Mouse (Mus musculus): ENCODE measurements around the gene Pla2r1. TPM values are rescaled to one million over a fixed set of nuclear protein-coding genes. Genes with fewer than 3 reads are reported as not detected.
A peak's percentile ranks its signal among the peaks of the same experiment; 100 is the strongest.

Pla2r1 gene
- total RNA-seq, 2 experiments from 2014 or later = 1.9 to 2.7 TPM

DNA sequence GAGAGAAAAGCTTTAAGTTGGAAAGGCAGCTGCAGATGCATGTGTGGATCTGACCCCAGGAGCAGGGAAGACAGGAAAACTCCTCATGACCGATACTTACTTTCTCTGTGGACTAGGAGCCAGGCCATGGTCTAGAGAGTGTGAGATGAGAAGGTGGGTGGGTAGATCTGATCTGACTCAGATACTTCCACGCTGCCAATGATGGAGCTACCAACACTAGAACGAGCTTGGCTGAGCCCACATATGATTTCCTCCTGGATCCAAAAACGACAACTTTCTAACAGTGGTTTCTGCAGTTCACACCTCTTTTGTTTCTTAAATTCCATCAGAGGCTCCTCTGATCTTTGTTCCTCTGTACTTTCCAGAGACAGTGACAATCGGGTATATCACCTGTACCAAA, 151.4 kb downstream of the Pla2r1 start:
- DNase-seq = no peak

DNA sequence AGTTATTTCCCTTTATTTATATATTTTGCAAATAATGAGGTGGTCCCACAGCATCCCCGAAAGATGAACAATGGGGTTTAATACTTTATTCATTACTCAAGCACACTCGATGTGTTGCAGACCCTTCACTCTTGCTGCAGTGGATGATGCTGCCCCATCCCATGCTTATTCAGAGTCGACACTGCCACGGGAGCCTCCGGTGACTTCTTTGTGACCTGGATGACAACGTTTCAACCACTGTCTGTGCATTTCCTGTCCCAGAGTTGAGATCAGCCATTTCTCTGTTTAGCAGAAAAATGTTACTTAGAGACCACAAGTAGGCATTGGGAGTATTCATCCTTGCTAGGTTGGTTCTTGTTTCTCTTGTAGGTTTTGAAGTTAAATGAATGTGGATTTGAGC, 159.3 kb downstream of the Pla2r1 start:
- no peak for DNase-seq

DNA sequence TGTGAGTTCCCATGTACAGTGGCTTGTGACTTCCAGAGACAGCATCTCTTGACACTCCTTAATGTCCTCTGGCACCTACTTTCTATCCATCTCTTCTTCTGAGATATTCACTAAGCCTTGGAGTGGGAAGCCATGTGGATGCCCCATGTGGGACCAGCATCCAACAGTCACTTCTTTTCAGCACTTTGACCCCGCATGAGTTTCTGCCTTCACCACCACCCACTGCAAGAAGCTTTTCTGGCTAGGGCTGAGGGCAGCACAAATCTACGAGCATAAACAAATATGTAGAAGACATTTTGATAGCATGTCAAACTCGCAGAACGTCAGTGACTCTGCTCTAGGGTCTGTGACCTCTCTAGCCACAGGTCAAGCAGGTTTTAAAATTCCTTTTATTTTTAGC, 160.8 kb downstream of the Pla2r1 start:
- DNase-seq = no peak

DNA sequence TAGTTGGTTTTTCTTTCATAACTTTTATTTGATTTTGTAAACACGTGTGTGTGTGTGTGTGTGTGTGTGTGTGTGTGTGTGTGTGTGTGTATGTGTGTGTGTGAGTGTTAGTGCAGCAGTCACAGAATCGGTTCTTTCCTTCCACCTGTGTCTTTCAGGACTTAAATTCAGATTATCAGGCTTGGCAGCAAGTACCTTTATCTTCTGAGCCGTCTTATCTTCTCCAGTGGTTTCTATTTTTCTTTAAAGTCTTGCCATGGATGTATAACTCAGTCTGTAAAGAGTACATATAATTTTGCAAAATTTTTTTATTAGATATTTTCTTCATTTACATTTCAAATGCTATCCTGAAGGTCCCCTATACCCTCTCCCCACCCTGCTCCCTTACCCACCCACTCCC, 165.7 kb downstream of the Pla2r1 start:
- DNase-seq = no peak

DNA sequence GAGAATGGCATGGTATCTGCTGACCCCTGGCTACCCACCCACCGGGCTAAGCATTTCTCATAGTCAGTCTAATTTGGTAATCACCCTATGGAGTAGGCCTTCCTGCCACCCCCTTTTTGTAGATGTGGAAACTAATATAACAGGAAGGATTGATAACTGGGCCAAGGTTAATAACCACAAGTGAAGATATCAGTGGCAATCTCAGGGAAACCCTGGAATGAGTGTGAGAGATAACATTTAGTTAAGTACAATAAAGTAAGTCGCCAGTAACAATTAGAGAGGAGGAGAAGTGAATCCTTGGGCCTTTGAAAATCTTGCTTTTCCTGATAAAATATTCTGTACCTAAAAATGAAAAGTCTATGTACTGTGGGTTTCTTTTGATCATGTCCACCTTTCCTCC, 166.3 kb downstream of the Pla2r1 start:
- no peak for DNase-seq

DNA sequence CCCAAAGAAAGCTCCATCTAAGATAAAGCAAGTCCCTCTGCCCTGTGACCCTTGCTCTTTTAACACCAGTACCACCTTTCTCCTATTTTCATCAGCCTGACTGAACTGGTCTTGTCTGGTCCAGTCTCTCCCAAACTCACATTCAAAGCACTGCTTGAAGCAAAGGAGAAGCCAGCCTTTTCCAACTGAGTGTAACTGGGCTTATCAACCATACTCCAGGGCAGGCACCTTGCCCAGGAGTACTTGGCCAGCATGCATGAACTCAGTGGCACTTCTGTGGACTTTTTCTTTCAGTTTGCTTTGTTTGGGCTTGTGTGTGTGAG, 168.4 kb downstream of the Pla2r1 start:
- peak; percentile 69 for DNase-seq

DNA sequence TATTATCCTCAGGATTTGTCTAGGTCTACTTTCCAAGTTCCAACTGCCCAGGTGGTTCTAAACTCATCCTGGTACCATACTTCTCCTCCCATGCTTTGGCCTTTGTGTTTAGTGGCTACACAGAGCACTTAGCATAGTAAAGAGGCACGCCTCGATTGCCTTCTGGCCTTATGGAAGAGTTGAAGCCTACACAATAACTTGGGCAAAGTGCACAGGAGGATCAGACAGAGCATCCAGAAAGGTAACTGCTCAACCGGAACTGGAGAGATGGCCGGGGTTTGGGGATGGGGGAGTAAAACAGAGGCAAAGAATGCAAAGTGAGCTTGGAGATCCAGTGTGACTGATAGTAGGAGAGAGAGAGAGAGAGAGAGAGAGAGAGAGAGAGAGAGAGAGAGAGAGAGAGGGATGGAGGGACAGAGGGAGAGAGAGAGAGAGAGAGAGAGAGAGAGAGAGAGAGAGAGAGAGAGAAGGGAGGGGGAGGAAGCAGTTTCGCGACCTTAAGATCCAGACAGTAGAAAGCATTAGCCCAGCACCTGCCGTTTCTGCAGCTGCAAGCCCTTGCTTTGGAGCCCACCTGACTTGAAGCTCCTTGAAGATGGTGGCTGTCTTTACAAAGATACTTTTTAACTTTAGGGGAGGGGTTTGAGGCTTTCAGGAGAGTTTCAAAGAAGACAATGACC, 168.9 kb downstream of the Pla2r1 start:
- DNase-seq = no peak

DNA sequence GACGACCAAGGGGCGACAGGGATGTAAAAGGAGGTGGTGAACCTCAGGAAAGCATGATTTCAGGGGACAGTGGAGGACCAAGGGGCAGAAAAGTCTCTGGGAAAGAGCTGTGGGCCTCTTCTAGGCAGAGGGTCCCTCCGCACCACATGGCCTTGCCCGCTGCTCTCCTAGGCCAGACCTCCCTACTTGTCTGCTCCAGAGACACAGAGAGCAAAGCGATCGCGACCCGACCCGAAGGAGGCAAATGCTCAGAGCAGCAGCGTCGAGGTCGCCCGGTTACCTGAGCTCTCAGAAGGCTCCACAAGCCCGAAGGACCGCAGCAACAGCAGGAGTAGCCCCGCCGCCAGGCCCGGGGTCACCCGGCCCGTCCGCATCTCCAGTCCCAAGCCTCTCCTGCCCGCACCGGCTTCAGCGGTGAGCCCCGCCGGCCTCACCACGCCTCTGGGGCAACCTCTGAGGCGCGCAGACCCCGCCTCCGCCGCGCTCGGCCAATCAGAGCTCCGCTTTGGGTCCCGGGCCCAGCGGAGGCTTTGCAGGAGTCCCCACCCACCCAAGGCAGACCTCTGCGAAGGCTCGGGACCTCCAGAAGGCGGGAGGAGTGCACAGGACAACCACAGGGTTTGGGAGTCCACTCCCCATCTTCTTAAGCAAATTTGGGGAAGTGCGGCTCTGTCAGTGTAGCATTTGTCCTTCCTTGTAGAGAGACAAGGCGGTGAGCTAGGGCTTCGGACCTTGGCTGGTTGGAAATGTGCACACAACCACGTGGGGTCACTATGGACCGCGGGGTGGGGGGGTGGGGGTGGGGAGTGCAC, 170.0 kb downstream of the Pla2r1 start, which contains the start of gene Ly75:
Gene Ly75 (minus strand): TSS at position 446 of the 812 bp plus-strand sequence.
- peak; percentile 86 for DNase-seq

DNA sequence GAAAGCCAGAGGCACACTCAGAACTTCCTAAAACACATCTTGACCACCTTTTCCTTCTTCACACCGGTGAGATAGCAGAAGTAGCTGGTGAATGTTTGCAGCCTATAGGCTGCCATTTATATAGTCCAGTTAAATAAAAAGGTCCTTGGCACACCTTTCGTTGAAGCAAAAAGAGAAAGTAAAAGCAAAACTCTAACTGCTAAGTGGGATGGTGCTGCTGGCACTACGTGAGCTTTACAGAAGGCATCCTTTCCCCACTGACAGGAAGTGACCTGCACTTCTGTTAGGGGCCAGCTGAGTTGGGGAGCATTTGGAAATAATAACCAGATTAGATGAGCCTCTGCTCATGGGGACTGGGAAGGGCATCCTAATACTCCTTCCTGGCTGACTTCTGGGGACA, 170.8 kb downstream of the Pla2r1 start:
- no peak for DNase-seq

DNA sequence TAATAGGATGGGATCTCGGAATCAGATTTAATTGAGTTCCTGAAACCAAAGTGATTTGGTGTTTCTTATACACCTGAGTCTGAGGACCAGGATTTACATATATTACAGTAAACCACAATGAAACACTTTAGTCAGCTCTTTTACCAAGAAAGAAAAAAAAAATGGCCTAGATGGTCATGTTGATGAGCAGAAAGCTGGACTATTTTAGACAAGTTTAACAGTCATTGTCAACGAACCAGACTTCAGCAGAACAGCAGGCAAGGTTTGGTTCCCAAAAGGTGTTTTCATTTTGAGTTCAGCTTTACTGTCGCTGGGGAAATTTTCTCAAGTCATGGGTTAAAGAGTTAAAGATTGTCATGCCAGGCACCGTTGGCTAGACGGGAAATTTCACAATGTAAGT, 175.8 kb downstream of the Pla2r1 start:
- no peak for DNase-seq

DNA sequence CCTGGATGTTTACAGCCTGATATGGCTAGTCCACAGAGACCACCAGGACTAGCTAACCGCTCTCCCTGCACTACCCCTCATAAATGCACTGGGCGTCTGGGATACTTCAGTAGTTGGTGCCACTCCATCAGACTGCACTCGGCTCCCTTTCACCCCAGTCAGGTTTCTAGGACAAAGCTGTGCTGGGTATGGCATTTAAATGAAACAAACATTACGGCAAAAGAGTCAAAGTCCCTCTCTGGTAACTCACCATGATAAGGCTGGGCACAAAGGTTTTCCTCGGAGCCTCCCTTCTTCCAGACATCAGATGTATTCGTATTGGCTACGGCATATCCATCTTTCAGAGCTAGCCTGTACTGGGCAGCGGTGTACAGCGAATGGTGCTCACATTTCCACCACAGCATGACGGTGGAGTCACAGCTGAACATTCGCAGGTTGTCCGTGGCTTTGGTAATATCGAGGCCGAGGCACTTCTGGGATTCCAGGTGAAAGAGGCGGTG, 177.4 kb downstream of the Pla2r1 start:
- DNase-seq = no peak

DNA sequence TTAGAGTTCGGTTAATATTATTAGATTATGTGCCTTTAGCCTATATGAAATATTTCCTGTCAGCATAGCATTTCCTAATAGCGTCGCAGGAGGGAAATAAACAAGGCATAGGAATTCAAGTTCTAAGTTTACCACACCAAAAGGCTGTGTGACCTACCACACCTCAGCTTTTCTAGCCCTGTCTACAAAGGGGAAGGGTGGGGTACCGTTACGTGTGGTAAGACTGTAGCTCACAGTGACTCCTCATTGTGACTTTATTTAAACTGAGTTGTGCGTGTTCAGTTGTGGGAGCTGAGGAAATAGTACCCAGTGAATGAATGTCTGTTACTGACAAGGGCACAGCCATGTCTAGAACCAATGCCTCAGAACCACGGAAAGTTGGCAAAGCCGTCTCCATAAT, 178.0 kb downstream of the Pla2r1 start:
- no peak for DNase-seq

DNA sequence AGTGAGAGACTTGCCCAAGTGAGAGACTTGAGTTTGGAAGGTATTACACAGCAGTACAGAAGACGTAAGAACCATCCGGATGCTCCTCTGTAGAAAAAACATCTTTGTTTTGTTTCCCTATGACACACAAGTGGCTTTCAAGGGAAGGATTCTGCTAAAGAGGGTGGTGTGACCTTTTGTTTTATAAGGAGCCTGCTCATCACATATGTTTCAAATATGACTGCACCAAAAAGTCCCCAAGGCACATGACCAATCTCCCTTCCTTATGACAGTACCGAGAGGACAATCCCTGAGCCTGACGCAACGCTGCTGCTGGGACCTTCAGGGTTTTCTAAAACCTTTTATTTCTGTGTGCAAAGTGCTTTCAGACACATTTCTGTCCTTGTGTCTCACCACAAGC, 182.9 kb downstream of the Pla2r1 start:
- DNase-seq = no peak

DNA sequence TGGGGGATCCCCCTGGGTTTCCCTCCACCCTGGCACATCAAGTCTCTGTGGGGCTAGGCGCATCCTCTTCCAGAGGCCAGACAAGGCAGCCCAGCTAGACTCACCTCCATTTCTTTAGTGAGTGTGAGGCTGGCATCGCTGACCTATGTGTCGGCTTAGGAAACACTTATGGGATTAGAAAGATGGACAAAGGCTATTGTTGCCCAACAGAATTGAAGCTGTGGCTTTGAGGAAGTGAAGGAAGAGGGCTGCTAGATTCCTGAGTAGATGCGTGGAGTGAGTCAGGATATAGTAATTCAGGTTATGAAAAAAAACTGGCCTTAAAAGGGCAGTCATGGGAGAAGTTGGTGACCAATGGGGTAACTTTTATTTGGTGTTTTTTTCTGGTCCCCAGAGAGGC, 183.7 kb downstream of the Pla2r1 start:
- no peak for DNase-seq

DNA sequence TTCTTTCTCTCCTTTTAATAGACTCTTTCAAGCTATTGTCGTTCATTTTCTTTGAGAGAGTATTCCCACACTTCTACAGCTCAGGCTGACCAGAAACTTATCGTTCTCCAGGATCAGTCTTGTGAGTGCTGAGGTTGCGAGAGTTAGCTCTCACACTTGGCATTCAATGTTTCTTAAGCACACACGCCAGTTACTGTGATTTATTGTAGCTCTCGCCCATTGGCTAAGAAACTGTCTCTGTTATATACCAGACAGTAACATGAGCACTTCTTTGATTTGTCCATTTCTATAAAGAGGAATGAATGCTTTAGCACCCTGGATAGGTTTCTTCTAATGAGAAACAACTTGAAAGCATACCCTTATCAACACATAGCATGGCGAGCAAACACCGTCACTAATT, 185.2 kb downstream of the Pla2r1 start:
- DNase-seq = no peak

Other genes with a start within 250 kb of the Pla2r1 start
- 1 to 10 TPM; 2.7 to 2.8 TPM for gene Ly75, start 170.0 kb downstream of the Pla2r1 start, total RNA-seq (2021)
- gene Itgb6, start 169.3 kb upstream of the Pla2r1 start, total RNA-seq (2021) = 1 to 10 TPM; 5.8 to 6.0 TPM